Mouse (Mus musculus) forebrain, postnatal 0 days (tissue): Measurements from ENCODE around the gene Rad9a. TPM values are rescaled to one million over a fixed set of nuclear protein-coding genes. Genes with fewer than 3 reads are reported as not detected.
A peak's percentile ranks its signal among the peaks of the same experiment; 100 is the strongest.

Source experiments
- ATAC-seq: fragments of 200-750 bp; cut with Nextera tagmentation; 2 replicates; pipeline ENCODE4 v1.8.0; 2017; ENCODE audit warnings: mild to moderate bottlenecking, moderate library complexity
- DNase-seq: peaks from one replicate; pipeline ENCODE4 v3.0.0-alpha.2; 2015
- H3K27ac ChIP-seq: fragments of 300-500 bp; sonication (generic); 2 replicates; pipeline ENCODE4 v1.5.1; 2014; ENCODE audit warnings: low read depth, mild to moderate bottlenecking, antibody characterized with exemption, low read length, moderate library complexity, mixed read lengths
- H3K27me3 ChIP-seq: fragments of 300-500 bp; sonication (generic); 2 replicates; pipeline ENCODE4 v1.6.1; 2014; ENCODE audit warnings: mild to moderate bottlenecking, low read length, mixed read lengths; ENCODE audit not compliant: insufficient read depth
- H3K36me3 ChIP-seq: fragments of 300-500 bp; sonication (generic); 2 replicates; pipeline ENCODE4 v1.6.1; 2014; ENCODE audit warnings: mild to moderate bottlenecking, moderate library complexity; ENCODE audit not compliant: insufficient read depth
- H3K4me1 ChIP-seq: fragments of 300-500 bp; sonication (generic); 2 replicates; pipeline ENCODE4 v1.6.1; 2014; ENCODE audit warnings: antibody characterized with exemption; ENCODE audit not compliant: insufficient read depth
- H3K4me2 ChIP-seq: fragments of 300-500 bp; sonication (generic); 2 replicates; pipeline ENCODE4 v1.6.1; 2014; ENCODE audit warnings: low read depth, mild to moderate bottlenecking, moderate library complexity
- H3K4me3 ChIP-seq: fragments of 300-500 bp; sonication (generic); 2 replicates; pipeline ENCODE4 v1.5.1; 2014; ENCODE audit warnings: low read depth, low read length, mixed read lengths
- H3K9ac ChIP-seq: fragments of 300-500 bp; sonication (generic); 2 replicates; pipeline ENCODE4 v1.6.1; 2014; ENCODE audit warnings: mild to moderate bottlenecking
- H3K9me3 ChIP-seq: fragments of 300-500 bp; sonication (generic); 2 replicates; pipeline ENCODE4 v1.6.1; 2016; ENCODE audit warnings: low read length
- CTCF ChIP-seq: sonication (generic); IDR thresholded peaks from 2 replicates; pipeline ENCODE4 v1.5.1; 2016; ENCODE audit warnings: antibody characterized with exemption, control low read depth, low read depth
- WGBS: fragments of 180-500 bp; shearing (Covaris S2); extraction: QIAGEN DNeasy Blood & Tissue Kit; methylation state at CpG from one replicate; pipeline ENCODE4 v1.1.7; 2014; 5-methylcytosine and 5-hydroxymethylcytosine counted together
- polyA plus RNA-seq: library from polyadenylated mRNA; unstranded; fragments of >200 nt; fragmentation: Nextera tagmentation; extraction: Ambion mirVana; gene quantifications from 2 replicates; pipeline ENCODE4 v1.2.1, GENCODE M21; 2015
- total RNA-seq: library from RNA; depleted of rRNA; stranded (reverse); fragments of >200 nt; gene quantifications from 2 replicates; pipeline ENCODE4 v1.2.3, GENCODE M21; 2014

The Rad9a gene
- total and polyA plus RNA-seq, 2 experiments from 2014 or later, result 16.4 to 16.5 TPM

GRCm38 (mm10) chr19:4189051-4189620 lies 12.3 kb downstream of the Rad9a start:
- DNase-seq (no peak), ATAC-seq (no peak)
- no peak for TF ChIP-seq CTCF
- Histone ChIP-seq H3K9ac (no peak overlapping the region), H3K4me1 (peaks cover 11% of the 10 kb centered on the region; the same call in 1 of the 2 replicates), H3K27me3 (no peaks in the 10 kb centered on the region), H3K4me2 (no peak overlapping the region), H3K4me3 (no peak overlapping the region), H3K27ac (no peak overlapping the region), H3K36me3 (peaks cover 10% of the 10 kb centered on the region), H3K9me3 (no peaks in the 10 kb centered on the region)
- 81% methylated on average over 12 of the region's 12 CpGs for WGBS

DNA sequence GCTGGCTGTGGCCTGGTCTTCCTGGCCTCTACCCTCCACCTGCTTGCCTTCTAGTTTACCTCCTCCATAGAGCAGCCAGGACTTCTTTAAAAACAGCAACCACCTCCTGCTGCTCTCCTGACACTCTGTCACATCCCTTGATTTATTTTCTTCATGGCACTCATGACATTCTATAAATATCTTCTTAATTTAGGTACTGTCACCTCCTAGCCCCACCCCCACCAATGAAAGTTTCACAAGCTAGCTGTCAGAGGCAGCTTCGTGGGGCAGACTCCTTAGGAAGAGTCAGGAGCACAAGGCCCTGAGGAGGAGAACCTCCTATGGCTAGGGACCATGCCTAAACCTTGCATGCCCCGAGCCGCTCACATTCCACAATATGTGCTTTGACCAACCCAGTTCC lies 14.2 kb downstream of the Rad9a start:
- no peaks in the 10 kb centered on the region for H3K4me1 ChIP-seq
- 73% methylated on average over 3 of the region's 3 CpGs for WGBS
- ATAC-seq, result no peak

DNA sequence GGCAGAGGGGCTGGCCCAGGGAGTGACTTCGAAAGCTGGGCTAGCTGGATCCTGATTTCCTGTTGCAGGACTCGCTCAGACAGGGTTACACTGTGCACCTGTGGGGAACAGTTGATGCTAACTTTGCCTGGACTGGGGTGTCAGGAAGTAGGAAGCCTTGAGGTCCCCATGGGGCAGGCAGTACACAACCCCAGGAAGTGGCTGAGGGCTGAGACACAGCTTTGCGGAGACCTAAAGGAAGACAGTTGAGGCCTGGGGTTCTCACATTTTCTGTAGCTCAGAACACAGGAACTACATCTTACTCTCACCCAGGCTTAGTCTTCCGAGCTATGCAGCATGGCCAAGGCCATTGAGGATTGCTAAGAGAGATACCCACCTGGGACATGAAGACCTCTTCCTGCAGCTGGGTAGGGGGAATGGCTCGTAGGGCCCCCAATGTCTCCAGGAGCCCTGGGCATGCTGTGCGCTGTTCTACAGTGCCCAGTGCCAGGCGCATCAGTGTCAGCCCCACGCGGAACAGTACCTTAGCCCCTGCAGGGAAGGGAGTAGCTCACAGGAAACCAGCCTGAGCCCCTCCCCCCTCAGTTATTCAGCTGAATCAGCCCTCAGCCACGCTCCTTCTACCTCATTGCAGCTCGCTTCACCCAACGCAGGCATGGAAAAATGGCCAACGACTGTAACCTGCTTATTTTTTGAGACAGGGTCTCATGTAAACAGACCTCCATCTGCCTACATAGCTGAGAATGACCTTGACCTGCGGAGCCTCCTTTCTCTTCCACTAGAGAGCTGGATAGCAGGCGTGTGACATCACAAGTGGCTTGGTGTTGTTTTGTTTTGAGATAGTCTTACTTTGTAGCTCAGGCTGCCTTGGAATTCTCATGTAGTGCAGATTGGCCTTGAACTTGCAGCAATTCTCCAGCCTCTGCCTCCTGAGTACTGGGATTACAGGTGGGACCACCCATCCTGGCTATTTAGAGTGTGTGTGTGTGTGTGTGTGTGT lies 16.2 kb downstream of the Rad9a start:
- no peaks in the 10 kb centered on the region for H3K9me3 ChIP-seq
- no peaks in the 10 kb centered on the region; the same call in 1 of the 2 replicates for H3K4me1 ChIP-seq
- DNase-seq, result no peak
- no peaks in the 10 kb centered on the region for H3K36me3 ChIP-seq
- no peak overlapping the region for H3K4me3 ChIP-seq
- no peak overlapping the region for H3K9ac ChIP-seq
- no peak for ATAC-seq
- H3K27ac ChIP-seq, result no peak overlapping the region
- 63% methylated on average over 15 of the region's 15 CpGs for WGBS
- H3K4me2 ChIP-seq, result no peak overlapping the region
- TF ChIP-seq CTCF, result no peak
- H3K27me3 ChIP-seq, result no peaks in the 10 kb centered on the region

More for the DNA sequence above, 14.2 kb downstream of the Rad9a start:
- no peaks in the 10 kb centered on the region for H3K9me3 ChIP-seq
- H3K27ac ChIP-seq, result no peak overlapping the region
- H3K36me3 ChIP-seq, result no peaks in the 10 kb centered on the region
- no peaks in the 10 kb centered on the region for H3K27me3 ChIP-seq
- H3K4me2 ChIP-seq, result no peak overlapping the region
- no peak overlapping the region for H3K4me3 ChIP-seq
- no peak overlapping the region for H3K9ac ChIP-seq
- TF ChIP-seq CTCF, result no peak
- no peak for DNase-seq

- Histone ChIP-seq H3K36me3 (no peaks in the 10 kb centered on the region), H3K27ac (no peak overlapping the region), H3K4me2 (no peak overlapping the region), H3K4me1 (no peaks in the 10 kb centered on the region; the same call in 1 of the 2 replicates), H3K27me3 (no peaks in the 10 kb centered on the region), H3K4me3 (no peak overlapping the region), H3K9me3 (no peaks in the 10 kb centered on the region), H3K9ac (no peak overlapping the region)
- DNase-seq (no peak), ATAC-seq (peak; percentile 32; the same call in 1 of the 2 replicates)
- no peak for TF ChIP-seq CTCF
- WGBS, result 69% methylated on average over 2 of the region's 2 CpGs
Observed at GRCm38 (mm10) chr19:4183689-4184088, 17.8 kb downstream of the Rad9a start.

- H3K27ac ChIP-seq, result no peak overlapping the region
- WGBS, result 43% methylated on average over 3 of the region's 3 CpGs
- H3K27me3 ChIP-seq, result no peaks in the 10 kb centered on the region
- H3K36me3 ChIP-seq, result no peaks in the 10 kb centered on the region
- H3K9ac ChIP-seq, result no peak overlapping the region
- peak; percentile 83 for ATAC-seq
- H3K4me1 ChIP-seq, result no peaks in the 10 kb centered on the region; the same call in 1 of the 2 replicates
- H3K4me3 ChIP-seq, result no peak overlapping the region
- TF ChIP-seq CTCF, result no peak
- no peaks in the 10 kb centered on the region for H3K9me3 ChIP-seq
- H3K4me2 ChIP-seq, result no peak overlapping the region
- peak; percentile 79 for DNase-seq
Observed at GRCm38 (mm10) chr19:4181892-4182291, 19.6 kb downstream of the Rad9a start.

DNA sequence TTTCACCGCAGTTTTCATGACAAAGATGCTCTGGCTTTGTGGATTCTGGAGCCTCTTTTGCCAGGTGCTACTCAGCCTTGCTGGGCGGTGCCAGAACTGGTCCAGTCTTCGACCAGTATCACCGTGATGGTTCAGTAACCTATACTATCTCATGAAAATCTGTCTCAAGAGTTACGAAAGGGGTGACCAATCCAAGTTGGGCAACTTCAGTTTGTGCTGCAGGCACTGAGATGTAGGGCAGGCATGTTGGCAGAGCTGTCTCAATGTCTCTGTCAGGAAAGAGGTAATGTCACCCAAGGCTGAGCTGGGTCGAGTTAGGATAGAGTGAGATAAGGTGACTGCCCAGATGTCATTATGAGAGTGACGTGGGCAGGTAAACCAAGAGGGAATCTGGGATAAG lies 21.1 kb downstream of the Rad9a start:
- no peak for TF ChIP-seq CTCF
- H3K4me1 ChIP-seq, result no peaks in the 10 kb centered on the region; the same call in 1 of the 2 replicates
- H3K4me2 ChIP-seq, result no peak overlapping the region
- whole genome bisulfite sequencing, result 88% methylated on average over 7 of the region's 7 CpGs
- H3K36me3 ChIP-seq, result no peaks in the 10 kb centered on the region
- H3K4me3 ChIP-seq, result no peak overlapping the region
- DNase-seq, result no peak
- no peak overlapping the region for H3K27ac ChIP-seq
- H3K27me3 ChIP-seq, result no peaks in the 10 kb centered on the region
- no peak overlapping the region for H3K9ac ChIP-seq
- H3K9me3 ChIP-seq, result no peaks in the 10 kb centered on the region
- ATAC-seq, result no peak
